Mouse (Mus musculus) bone marrow, adult 2 months (tissue): ENCODE measurements around the gene Sipa1l1.

Experiments used
- CTCF ChIP-seq: fragments of 200-500 bp; IDR thresholded peaks from 2 replicates; pipeline ENCODE4 v1.5.1; 2011; ENCODE audit warnings: low read length, control low read depth; ENCODE audit not compliant: control insufficient read depth, insufficient read depth
- POLR2A ChIP-seq: fragments of 200-500 bp; IDR thresholded peaks from 2 replicates; pipeline ENCODE4 v1.6.1; 2011; ENCODE audit warnings: low read depth, mild to moderate bottlenecking, control low read depth, low read length, borderline replicate concordance; ENCODE audit not compliant: control insufficient read depth

DNA sequence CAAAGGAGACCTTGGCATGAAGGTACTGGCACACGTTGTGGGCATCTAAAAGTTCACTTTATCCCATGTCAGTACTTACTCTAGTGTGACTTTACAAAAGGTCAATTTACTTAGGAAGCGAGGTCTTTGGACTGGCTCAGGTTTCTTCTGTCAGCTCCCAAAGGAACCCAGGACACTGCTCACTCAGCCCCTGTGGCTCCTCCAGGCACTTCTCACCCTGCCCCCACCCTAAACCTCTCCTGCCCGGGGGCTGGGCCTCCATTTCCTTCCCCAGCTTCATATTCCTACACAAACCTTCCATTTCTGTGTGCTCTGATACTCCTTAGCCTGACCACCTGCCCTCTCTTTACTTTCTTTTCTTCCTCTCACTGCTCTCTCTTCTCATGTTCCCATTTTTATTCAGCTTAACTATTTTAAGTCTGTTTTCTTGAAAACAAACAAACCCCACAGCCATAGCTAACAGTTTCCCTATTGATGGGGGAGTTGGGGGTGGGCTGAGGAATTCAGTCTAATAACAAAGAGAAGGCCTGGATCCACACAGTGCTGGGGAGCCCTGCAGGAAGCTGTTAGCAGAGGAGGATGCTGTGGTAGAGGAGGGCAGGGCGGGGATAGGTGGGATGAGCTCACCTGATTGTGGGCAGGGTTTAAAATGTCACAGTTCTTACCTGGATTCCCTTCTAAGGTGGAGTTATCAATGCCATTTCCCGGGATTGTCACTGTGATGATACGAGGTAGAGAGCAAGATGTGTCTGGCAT lies 57.4 kb downstream of the Sipa1l1 start:
- TF ChIP-seq POLR2A = no peak
- no peak for TF ChIP-seq CTCF
